Mouse (Mus musculus) MEL (cell line): ENCODE measurements around the gene Hba-x.

Experiments
- CTCF ChIP-seq, 3 experiments: IDR thresholded peaks in 2 of 3; conservative IDR thresholded peaks in 1 of 3; 2 replicates each; pipeline ENCODE4 v1.5.1; 2011 to 2012; ENCODE audit warnings: low read length in 3 of 3, low read depth in 2 of 3, mild to moderate bottlenecking in 2 of 3, improper control_type of control experiment in 1 of 3, inconsistent platforms in 1 of 3, mixed read lengths in 1 of 3, moderate library complexity in 1 of 3; ENCODE audit not compliant: control insufficient read depth in 1 of 3, insufficient read depth in 1 of 3, poor library complexity in 1 of 3, severe bottlenecking in 1 of 3
- E2F4 ChIP-seq: IDR thresholded peaks from 2 replicates; pipeline ENCODE4 v1.6.1; 2011; ENCODE audit warnings: low read depth, low read length, improper control_type of control experiment, borderline replicate concordance
- GATA1 ChIP-seq: IDR thresholded peaks from 2 replicates; pipeline ENCODE4 v1.6.1; 2011; ENCODE audit warnings: low read depth, low read length, improper control_type of control experiment
- KAT2A ChIP-seq: conservative IDR thresholded peaks from 2 replicates; pipeline ENCODE4 v1.6.1; 2012; ENCODE audit warnings: low read depth, low read length, improper control_type of control experiment, inconsistent platforms
- NELFE ChIP-seq: IDR thresholded peaks from 2 replicates; pipeline ENCODE4 v1.6.1; 2011; ENCODE audit warnings: low read depth, low read length, improper control_type of control experiment
- POLR2A ChIP-seq, 2 experiments: IDR thresholded peaks; 2 replicates each; pipeline ENCODE4 v1.6.1; 2011 to 2012; ENCODE audit warnings: low read length in 2 of 2, mild to moderate bottlenecking in 2 of 2, control low read depth in 1 of 2, improper control_type of control experiment in 1 of 2, low read depth in 1 of 2, moderate library complexity in 1 of 2; ENCODE audit not compliant: control insufficient read depth in 1 of 2, insufficient read depth in 1 of 2, poor library complexity in 1 of 2
- SMC3 ChIP-seq: IDR thresholded peaks from 2 replicates; pipeline ENCODE4 v1.6.1; 2011; ENCODE audit warnings: low read depth, low read length, improper control_type of control experiment
- ZC3H11A ChIP-seq: IDR thresholded peaks from 2 replicates; pipeline ENCODE4 v1.6.1; 2012; ENCODE audit warnings: low read depth, mild to moderate bottlenecking, inconsistent platforms, low read length, improper control_type of control experiment

DNA sequence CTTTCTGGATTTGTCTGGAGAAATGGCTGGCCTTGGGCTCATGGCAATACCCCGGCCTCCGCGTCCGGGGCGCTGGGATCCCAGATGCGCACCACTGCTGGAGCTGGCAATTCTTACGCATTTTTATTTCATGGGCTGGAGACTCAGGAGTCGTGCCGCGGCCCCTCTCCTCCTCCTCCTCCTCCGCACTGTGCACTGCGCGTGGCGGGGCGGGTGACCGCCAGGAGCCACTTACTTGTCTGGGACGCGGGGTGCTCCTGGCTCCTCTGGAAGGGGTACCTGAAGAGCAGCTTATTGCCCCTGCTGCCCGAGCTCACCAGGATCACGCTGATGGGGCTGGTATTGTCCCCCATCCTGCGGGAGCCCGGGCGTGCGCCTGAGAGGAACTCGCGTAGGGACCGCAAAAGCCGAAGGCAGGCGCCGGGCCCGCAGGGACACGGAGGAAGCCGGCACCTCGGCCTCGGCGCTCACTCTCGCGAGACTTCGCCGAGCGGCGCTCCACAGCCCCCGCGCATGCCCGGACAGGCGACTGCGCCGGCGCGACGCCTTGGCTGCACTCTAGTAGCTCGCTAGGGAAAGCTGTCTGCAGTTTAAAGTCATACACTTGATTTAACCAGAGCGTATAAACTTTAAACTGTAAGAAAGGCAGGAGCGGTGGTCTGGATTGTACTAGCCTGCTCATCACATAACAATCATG lies 8.9 kb upstream of the Hba-x start, which contains the start of gene Nprl3:
- TF ChIP-seq POLR2A (IDR thresholded peaks at IDR 0.05; ENCODE audit: control insufficient read depth in 1 of 2, insufficient read depth in 1 of 2, low read depth in 1 of 2, low read length in 2 of 2, poor library complexity in 1 of 2) (peak; percentile 98 to 99), CTCF (IDR thresholded peaks at IDR 0.05 in 2 of 3, conservative IDR thresholded peaks at IDR 0.05 in 1 of 3; ENCODE audit: control insufficient read depth in 1 of 3, insufficient read depth in 1 of 3, low read depth in 2 of 3, low read length in 3 of 3, poor library complexity in 1 of 3, severe bottlenecking in 1 of 3) (no peak), ZC3H11A (no peak), SMC3 (no peak), KAT2A (peak; percentile 61), E2F4 (0 out of 2 replicates have a peak, but pooled peaks have one; percentile 42), GATA1 (no peak), NELFE (peak; percentile 98)
